Mouse (Mus musculus): ENCODE measurements around the gene Fam193b.
"Not testable (repeated sequence)": the region's sequence is repeated elsewhere in the genome, so short reads cannot be mapped to it uniquely, and the experiment has no call there.

Gene Fam193b

DNA sequence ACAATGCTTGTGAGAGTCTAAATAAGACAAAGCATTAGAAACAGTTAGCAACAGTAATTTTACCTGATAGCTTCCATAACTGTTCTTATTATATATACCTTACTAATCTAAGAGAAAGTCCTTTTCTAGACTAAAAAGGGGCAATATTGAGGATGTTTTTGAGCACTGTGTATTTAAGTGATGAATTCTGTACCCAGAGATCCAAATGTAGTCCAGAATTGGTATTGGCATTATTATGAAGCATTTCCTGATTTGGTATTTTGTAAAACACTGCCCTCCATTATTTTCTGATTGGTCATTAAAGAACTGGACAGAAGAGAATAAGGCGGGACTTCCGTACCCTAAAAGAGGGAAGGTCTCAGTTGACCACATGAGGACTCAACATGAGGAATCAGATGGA is 2.5 kb upstream of the Fam193b start, which contains the start of gene Tmed9:
TSS of gene Tmed9 (plus strand) at position 301 of the 400 bp plus-strand sequence.
- DNase-seq (ENCODE audit: extremely low read depth, low read depth, low spot score) = no peak

DNA sequence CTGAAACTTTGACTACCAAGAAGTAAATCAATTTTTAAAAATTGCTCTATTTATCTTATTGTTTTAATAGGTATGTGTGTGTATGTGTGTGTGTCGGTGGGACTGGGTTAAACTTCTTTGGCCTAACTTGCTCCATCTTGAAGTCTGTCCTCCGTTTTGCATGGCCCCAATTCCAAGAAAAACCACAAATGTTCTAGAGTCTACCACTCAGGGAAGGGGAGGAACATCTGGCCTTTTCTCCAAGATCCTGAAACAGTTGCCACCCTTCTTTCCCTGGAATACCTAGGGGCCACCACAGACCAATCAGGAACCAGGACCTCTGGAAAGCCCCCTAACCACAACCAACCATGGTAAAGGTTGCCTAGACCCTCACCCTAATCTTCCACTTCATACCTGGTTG is 1.1 kb upstream of the Fam193b start:
- no peak for DNase-seq (ENCODE audit: extremely low read depth, low read depth, low spot score)

DNA sequence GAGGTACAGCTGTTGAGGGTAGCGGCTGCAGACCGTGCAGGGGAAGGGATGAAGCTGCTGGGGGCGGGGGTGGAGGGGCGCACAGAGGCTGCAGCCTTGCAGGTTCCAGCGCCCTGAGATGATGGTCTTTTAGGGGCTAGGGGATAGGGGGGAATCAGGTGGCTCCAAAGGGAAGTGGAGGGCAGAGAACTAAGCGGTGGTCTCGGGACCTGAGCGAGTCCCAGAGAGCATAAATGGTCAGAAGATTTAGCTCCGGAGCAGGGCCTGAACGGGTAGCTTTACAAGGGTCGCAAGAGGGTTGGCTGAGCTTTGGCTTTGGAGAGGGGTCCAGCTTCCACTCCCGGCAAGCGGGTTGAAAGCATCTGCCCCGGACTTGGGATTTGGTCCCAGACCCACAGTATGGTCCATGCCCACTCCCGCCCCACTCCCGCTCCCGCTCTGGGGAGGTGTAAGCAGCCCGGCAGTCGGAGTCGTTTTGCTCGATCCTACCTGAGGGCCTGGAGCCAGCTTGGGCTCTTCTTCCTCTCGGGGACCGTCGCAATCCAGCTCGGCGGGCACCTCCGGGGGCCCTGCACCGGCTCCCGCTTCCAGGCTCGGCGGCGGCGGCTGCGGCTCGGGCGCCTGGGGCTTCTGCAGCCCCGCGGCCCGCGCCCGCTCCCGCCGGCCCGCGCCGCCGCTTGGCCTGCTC is 490 bp downstream of the Fam193b start:
- no peak for DNase-seq (ENCODE audit: extremely low read depth, low read depth, low spot score)

GRCm38 (mm10) chr13:55569726-55570285 is 1.1 kb downstream of the Fam193b start:
- DNase-seq (ENCODE audit: extremely low read depth, low read depth, low spot score) = no peak

GRCm38 (mm10) chr13:55568524-55568923 is 2.4 kb downstream of the Fam193b start:
- not testable (repeated sequence) for DNase-seq (ENCODE audit: extremely low read depth, low read depth, low spot score)

DNA sequence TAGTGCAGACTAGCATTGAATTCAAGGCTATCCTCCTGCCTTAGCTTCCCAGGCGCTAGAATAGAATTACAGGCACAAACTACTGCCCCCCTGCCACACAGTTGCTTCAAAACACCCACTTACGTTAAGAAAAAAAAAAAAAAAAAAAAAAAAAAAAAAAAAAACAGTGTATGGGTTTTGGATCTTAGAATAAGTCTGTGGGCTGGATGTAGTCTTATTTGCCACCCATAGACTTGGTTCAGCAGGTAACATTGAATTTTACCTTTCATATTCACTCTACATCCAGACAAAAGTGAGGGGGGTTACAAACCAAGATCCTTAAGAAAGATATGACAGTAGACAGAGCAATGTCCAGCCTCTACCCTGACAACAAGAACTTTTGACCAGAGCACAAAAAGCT is 3.0 kb downstream of the Fam193b start:
- no peak for DNase-seq (ENCODE audit: extremely low read depth, low read depth, low spot score)

DNA sequence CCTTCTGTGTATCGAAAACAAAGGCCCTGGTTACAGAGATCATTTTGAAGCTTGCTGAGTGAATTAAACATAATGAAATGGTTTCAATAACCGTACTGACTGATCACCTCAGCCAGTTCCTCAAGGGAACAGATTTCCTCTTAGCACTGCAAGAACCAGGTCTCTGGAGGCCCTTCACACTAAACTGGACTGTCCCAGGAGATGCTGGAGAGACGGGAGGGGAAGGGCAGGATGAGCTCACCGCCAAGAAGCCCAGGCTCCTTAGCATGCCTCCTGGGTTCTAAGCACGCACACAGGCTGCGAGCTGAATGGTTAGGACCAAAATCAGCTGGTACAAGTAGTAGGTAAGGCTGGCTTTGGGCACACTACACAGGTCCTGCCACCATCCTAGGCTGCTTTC is 3.9 kb downstream of the Fam193b start:
- DNase-seq (ENCODE audit: extremely low read depth, low read depth, low spot score) = no peak

- DNase-seq (ENCODE audit: extremely low read depth, low read depth, low spot score) = peak; percentile 31
Measured at GRCm38 (mm10) chr13:55563266-55563879, 7.5 kb downstream of the Fam193b start.

DNA sequence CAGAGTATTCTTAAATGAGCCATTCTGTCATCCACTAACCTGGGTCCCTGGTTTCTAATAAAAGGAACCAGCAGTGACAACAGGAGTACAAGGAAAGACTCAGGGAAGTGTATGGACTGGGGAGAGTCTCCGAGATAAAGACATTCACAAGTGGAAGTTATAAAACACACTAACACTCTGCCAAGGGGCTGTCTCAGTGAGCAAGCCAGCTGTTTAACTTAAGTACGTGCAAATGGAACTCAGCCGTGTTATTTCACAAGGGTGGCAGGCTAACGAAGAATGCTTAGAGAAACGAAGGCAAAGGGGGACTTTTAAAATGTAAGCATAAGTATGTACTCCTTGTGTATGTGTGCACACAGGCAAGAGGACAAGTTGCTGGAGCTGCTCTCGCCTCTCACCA is 13.4 kb downstream of the Fam193b start:
- no peak for DNase-seq (ENCODE audit: extremely low read depth, low read depth, low spot score)

- DNase-seq (ENCODE audit: extremely low read depth, low read depth, low spot score) = no peak
Measured at GRCm38 (mm10) chr13:55555921-55556320, 15.0 kb downstream of the Fam193b start.

GRCm38 (mm10) chr13:55549061-55549460 is 21.9 kb downstream of the Fam193b start:
- DNase-seq (ENCODE audit: extremely low read depth, low read depth, low spot score) = no peak

DNA sequence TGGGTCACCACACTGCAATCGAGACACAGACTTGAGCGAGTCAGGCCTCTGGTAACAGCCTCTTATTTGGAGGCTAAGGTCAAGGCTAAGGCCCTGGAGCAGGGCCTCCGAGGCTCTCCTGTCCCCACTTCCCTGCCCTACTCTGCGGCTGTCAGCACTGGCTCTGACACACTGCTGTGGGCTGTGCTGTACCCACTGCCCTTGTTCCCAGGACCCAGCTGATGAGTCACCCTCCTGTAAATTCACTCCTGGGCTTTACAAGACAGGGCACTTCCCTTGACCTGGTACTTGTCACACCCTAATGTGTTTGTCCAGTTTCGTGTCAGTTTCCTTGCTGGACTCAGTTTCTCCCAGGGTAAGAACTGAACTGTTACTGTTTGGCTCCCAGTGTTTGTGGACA is 22.5 kb downstream of the Fam193b start:
- no peak for DNase-seq (ENCODE audit: extremely low read depth, low read depth, low spot score)

- DNase-seq (ENCODE audit: extremely low read depth, low read depth, low spot score) = no peak
Measured at GRCm38 (mm10) chr13:55547916-55548315, 23.0 kb downstream of the Fam193b start.

DNA sequence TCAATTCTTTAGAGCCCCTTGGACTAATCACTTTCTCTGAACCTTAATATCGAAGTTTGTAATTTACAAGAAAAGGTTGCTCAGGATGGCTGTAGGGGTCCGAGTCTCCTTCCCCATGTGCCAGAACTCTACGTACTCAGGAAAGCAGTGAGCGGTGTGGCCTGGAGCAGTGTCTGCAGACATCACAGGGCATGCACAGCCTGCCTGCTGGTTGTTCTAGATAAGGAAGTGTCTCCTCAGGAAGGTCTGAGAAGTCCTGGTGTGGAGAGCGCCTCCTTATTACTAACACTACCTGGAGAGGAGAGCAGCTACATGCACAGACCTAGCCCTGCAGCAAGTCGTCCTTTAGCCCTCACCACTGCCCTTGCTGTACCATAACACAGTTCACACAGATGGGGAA is 26.1 kb downstream of the Fam193b start:
- no peak for DNase-seq (ENCODE audit: extremely low read depth, low read depth, low spot score)

DNA sequence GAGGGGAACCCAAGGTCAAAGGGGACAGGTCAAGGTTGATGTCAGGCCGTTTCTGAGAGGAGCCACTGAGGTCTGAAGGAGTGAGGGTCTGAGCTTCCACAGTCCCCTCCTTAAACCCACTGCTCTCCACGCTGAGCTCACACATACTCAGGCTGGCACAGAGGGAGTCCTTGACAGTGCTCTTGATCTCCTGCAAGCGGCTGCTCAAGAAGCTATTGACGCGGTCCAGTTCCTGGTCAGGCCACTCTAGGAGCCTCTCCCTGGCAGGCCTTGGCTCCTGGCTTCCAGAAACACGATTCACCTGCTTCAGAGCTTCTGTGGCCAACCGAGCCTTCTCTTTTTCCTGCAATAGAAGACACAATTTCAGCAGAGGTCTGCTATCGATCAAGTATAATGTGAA is 27.5 kb downstream of the Fam193b start:
- no peak for DNase-seq (ENCODE audit: extremely low read depth, low read depth, low spot score)

GRCm38 (mm10) chr13:55542891-55543290 is 28.0 kb downstream of the Fam193b start:
- no peak for DNase-seq (ENCODE audit: extremely low read depth, low read depth, low spot score)

- DNase-seq (ENCODE audit: extremely low read depth, low read depth, low spot score) = no peak
Measured at GRCm38 (mm10) chr13:55540933-55541332, 30.0 kb downstream of the Fam193b start.

DNA sequence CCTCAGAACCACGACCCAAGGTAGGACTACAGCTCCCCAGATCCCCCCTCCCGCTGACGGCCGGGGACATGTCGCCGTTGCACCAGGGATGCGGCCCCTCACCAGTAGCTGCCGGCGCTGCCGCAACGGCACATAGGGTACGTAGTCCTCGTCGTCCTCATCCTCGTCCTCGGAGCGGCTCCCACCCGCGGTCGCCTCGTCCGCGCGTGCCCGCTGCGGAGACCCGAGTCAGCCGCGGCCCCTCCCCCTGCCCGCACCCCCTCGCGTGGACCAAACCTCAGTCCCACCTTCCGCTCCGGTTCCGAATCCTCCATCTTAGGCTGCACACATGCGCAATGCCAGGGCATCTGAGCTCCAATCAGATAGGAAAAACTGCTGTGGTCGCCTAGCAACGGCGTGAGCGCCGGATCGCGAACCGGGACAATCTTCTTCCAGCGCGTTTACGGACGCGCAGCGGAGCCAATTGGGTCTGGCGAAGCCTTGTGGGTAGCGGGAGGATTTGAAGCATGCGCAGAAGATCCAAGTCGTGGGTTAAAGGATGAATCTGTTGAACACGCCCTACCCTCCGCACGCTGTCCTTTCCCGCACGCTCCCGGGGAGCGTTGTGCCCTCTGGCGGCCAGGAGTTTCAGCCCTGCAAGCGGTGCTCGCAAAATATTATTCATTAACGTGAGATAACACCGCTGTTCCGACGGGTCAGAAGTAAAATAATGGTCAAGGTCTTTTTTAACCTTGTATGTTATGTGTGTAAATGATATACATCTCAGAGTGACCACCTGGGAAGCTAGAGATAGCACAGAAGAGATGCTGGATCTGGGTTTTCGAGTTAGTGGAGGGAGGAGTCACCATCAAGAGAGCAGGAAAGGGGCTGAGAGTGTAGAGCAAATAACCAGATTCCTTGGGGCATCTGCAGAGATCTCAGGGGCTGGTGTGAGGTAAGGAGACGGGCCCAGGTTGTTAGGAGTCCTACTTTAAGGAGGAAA is 34.4 kb downstream of the Fam193b start, which contains the start of gene Ddx41:
TSS of gene Ddx41 (minus strand) at position 465 of the 982 bp plus-strand sequence.
- DNase-seq (ENCODE audit: extremely low read depth, low read depth, low spot score) = peak; percentile 85

GRCm38 (mm10) chr13:55535796-55536193 is 35.1 kb downstream of the Fam193b start:
- DNase-seq (ENCODE audit: extremely low read depth, low read depth, low spot score) = no peak

DNA sequence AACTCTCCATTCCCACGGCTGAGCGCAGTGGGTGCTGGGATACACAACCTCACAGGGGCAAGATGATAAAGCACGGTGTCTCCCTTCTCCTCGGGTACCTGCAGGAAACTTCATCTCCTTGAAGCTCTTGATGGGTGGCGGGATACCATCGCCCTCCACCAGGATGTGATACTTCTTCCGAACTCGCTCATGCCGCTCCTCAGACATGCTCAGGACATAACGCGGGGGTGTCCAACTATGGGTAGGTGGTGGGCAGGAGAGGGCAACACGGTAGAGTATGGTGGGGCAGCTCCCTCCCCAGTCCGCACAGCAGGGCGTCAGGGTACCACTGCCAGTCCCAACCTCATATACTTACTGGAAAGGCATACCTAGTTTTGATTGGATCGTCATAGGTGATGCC is 35.7 kb downstream of the Fam193b start:
- DNase-seq (ENCODE audit: extremely low read depth, low read depth, low spot score) = no peak
